20 mouse cellular contexts compared by ENCODE assay signal in the genomic region with DNA sequence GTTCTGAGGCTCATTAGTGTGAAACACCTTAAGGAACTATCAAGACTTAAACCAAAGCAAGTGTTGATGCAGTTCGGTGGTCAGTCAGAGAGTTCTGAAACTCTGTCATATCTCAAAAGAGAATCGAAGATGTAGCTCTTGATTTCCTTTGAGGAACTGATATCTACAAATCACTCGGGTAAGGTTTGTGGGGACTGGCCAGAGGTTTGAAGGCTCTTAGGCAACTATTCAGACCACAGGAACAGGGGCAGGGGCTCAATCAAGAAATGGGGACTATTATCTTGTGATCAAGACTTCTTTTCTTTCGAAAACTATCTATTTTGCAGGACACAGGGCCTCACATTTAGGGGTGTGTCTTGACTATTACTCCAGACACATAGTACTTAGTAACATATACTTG. TPM values are rescaled to one million over a fixed set of nuclear protein-coding genes. Genes with fewer than 3 reads are reported as not detected.
DNase-seq lines count a peak whose midpoint lies in the region; ATAC-seq lines count a peak whose summit lies in the region.
"Had no signal": no experiment of that assay in that cellular context is flagged by ENCODE, and none has a peak within 500 bp of the region (broad histone marks: within the 10 kb centered on the region; RNA-seq: fewer than 3 reads in every experiment).

No protein-coding gene starts in this region.

- no peak overlapping the region for H3K4me2 ChIP-seq in forebrain, embryonic 15.5 days (replicated peaks)
- no peak overlapping the region for H3K4me2 ChIP-seq in midbrain, embryonic 15.5 days
- H3K4me2 ChIP-seq: embryonic facial prominence, embryonic 12.5 days; forebrain, embryonic 13.5 days had no signal

- no peak overlapping the region for H3K27ac ChIP-seq in forebrain, embryonic 15.5 days (replicated peaks)
- H3K27ac ChIP-seq in midbrain, embryonic 15.5 days, result no peak overlapping the region
- H3K27ac ChIP-seq: embryonic facial prominence, embryonic 10.5 days; embryonic facial prominence, embryonic 12.5 days; forebrain, embryonic 13.5 days had no signal

- no peaks in the 10 kb centered on the region for H3K4me1 ChIP-seq in forebrain, embryonic 15.5 days
- H3K4me1 ChIP-seq in midbrain, embryonic 15.5 days, result no peaks in the 10 kb centered on the region
- H3K4me1 ChIP-seq: embryonic facial prominence, embryonic 10.5 days; embryonic facial prominence, embryonic 12.5 days had no signal

- WGBS in forebrain, embryonic 15.5 days, result 88% methylated on average over 4 of the region's 4 CpGs
- 90% methylated on average over 4 of the region's 4 CpGs for WGBS in midbrain, embryonic 15.5 days

- H3K27me3 ChIP-seq in forebrain, embryonic 15.5 days, result no peaks in the 10 kb centered on the region
- no peaks in the 10 kb centered on the region for H3K27me3 ChIP-seq in midbrain, embryonic 15.5 days (replicated peaks)
- H3K27me3 ChIP-seq: embryonic facial prominence, embryonic 12.5 days; forebrain, embryonic 13.5 days had no signal

- peak; percentile 87 for ATAC-seq in granulocyte monocyte progenitor cell, adult 5-6 weeks (replicated peaks; ENCODE audit: poor library complexity, severe bottlenecking)
- peak; percentile 65 for ATAC-seq in megakaryocyte progenitor cell, adult 5-6 weeks (replicated peaks; ENCODE audit: poor library complexity)
- ATAC-seq in forebrain, embryonic 15.5 days (replicated peaks), result no peak
- ATAC-seq in midbrain, embryonic 15.5 days (replicated peaks), result no peak
- ATAC-seq: forebrain, embryonic 13.5 days; forebrain, embryonic 16.5 days had no signal

- no peaks in the 10 kb centered on the region for H3K36me3 ChIP-seq in forebrain, embryonic 15.5 days
- no peaks in the 10 kb centered on the region for H3K36me3 ChIP-seq in midbrain, embryonic 15.5 days (replicated peaks)
- H3K36me3 ChIP-seq: embryonic facial prominence, embryonic 10.5 days; embryonic facial prominence, embryonic 12.5 days had no signal

- DNase-seq in 416B (ENCODE audit: low read depth), result peak; percentile 41
- DNase-seq: adrenal gland, adult 2 months; adrenal gland, postnatal 10 days; adrenal gland, postnatal 25 days; cerebellum, adult 11 months; cerebellum, adult 18-20 months; cerebellum, adult 8-10 months; cerebellum, adult 9-11 months; cerebellum, postnatal 14 days; cerebellum, postnatal 36 days had no signal

- no peaks in the 10 kb centered on the region for H3K9me3 ChIP-seq in forebrain, embryonic 15.5 days
- no peaks in the 10 kb centered on the region for H3K9me3 ChIP-seq in midbrain, embryonic 15.5 days
- H3K9me3 ChIP-seq: embryonic facial prominence, embryonic 10.5 days; embryonic facial prominence, embryonic 12.5 days had no signal

- H3K9ac ChIP-seq in forebrain, embryonic 15.5 days (replicated peaks), result no peak overlapping the region
- H3K9ac ChIP-seq in midbrain, embryonic 15.5 days, result no peak overlapping the region
- H3K9ac ChIP-seq: embryonic facial prominence, embryonic 12.5 days; forebrain, embryonic 13.5 days had no signal

- no peak overlapping the region for H3K4me3 ChIP-seq in forebrain, embryonic 15.5 days
- no peak overlapping the region for H3K4me3 ChIP-seq in midbrain, embryonic 15.5 days
- H3K4me3 ChIP-seq: embryonic facial prominence, embryonic 10.5 days; embryonic facial prominence, embryonic 12.5 days; forebrain, embryonic 13.5 days had no signal

RNA-seq across cellular contexts. Expression of a gene that starts 39.5 kb away (rescaled TPM):
- total RNA-seq in granulocyte monocyte progenitor cell, adult 5-6 weeks (2014; fragmentation: Nextera tagmentation), result not detected in 2 replicates
- not detected in 2 replicates for total RNA-seq in granulocyte monocyte progenitor cell, adult 5-6 weeks (2017)
- total RNA-seq in megakaryocyte progenitor cell, adult 5-6 weeks (2015), result 0.17 TPM in 1 of 2 replicates, not detected in the other
- total RNA-seq in megakaryocyte progenitor cell, adult 5-6 weeks (2017), result not detected in 2 replicates
- 95.5 and 96.9 TPM in 2 replicates for polyA plus RNA-seq in forebrain, embryonic 15.5 days (2015; fragmentation: Nextera tagmentation; extraction: Ambion mirVana)
- polyA plus RNA-seq in midbrain, embryonic 15.5 days (2015; fragmentation: Nextera tagmentation; extraction: Ambion mirVana), result 141 and 166 TPM in 2 replicates
- total RNA-seq: MEL had no signal
- polyA plus RNA-seq: C2C12 had no signal

Comparison
In these comparisons a context has a peak if more than half of its experiments do, and no peak if none do; other contexts are left out.
1. ATAC-seq: peak in granulocyte monocyte progenitor cell, adult 5-6 weeks (single experiment) and megakaryocyte progenitor cell, adult 5-6 weeks (single experiment); none in forebrain, embryonic 15.5 days (single experiment) and midbrain, embryonic 15.5 days (single experiment).